Mouse (Mus musculus) liver, embryonic 18 days (tissue): ENCODE measurements around the gene Mob4. TPM values are rescaled to one million over a fixed set of nuclear protein-coding genes. Genes with fewer than 3 reads are reported as not detected.

Experiments used
- polyA plus RNA-seq: library from polyadenylated mRNA; depleted of rRNA; stranded (reverse); fragments of >200 nt; gene quantifications from 2 replicates; pipeline ENCODE4 v1.2.3, GENCODE M21; 2012; rRNA removed

The Mob4 gene
- 12.1 and 12.2 TPM in 2 replicates for polyA plus RNA-seq

DNA sequence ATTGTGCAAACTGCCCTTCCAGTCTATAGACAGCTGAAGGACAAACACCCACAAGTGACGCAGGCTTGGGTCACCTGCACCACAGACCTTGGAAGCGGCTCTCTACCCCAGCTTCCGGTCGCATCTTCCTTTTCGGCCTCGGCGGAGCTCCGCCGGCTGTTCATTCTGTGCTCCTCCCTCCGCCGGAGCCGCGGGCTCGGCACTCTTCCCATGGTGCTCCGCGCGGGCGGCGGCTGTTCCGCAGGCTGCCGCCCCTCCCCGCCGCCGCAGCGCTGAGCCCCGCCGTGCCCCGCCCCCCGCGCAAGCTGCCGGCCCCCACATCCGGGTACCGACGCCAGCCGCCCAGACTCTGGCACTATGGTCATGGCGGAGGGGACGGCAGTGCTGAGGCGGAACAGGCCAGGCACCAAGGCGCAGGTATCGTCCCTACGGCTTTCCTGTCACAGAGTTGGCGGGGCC is at the start of gene Mob4:
Gene Mob4 (plus strand): TSS at position 289 of the 459 bp plus-strand sequence.

DNA sequence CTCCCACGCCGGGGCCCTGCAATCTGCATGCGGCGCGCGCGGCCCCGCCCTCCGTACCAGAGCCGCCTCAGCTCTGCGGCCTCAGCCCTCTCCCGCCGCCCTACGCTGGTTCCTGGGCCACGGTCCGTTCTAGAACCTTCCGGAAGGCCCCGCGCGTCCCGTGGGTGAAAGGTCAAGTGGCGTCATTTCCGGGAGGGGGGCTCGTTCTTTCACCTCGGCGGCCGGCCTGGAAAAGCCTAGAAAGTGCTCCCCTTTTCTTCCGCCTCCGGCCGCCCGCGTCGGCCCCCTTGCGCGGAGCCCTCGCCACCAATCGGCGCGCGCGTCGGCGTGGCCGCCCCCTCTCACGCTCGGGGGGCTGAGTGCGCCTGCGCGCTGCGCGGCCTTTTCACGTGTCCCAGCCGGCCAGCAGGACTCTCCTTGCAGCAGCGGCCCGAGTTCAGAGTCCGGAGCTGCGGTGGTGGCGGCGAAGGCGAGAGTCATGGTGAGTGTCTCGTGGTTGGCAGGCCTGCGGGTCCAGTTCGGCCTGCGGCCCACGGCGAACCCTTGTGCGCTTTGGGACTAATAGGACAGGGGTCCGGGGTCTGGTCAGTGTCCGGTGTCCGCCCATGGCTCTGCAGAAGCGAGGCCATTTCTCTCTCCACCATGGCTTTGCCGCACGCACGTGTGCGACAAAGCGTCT is 43.0 kb upstream of the Mob4 start, which contains the start of the genes Hspe1 and Hspd1:
Gene Hspe1 (plus strand): TSS at position 201 of the 679 bp plus-strand sequence.
Gene Hspd1 (minus strand): TSS at position 312 of the 679 bp plus-strand sequence.

Other genes starting within 250 kb of the Mob4 start
- 6.8 and 8.0 TPM in 2 replicates for gene Ankrd44, start 204.8 kb upstream of the Mob4 start, polyA plus RNA-seq
- gene Sf3b1, start 103.8 kb upstream of the Mob4 start, polyA plus RNA-seq: 42.8 and 47.3 TPM in 2 replicates
- 9.3 and 10.1 TPM in 2 replicates for gene Coq10b, start 78.5 kb upstream of the Mob4 start, polyA plus RNA-seq
- gene Hspe1, start 43.1 kb upstream of the Mob4 start, polyA plus RNA-seq: 233 and 277 TPM in 2 replicates
- 152 and 170 TPM in 2 replicates for gene Hspd1, start 43.0 kb upstream of the Mob4 start, polyA plus RNA-seq
- 0.52 and 0.56 TPM in 2 replicates for gene Rftn2, start 95.6 kb downstream of the Mob4 start, polyA plus RNA-seq
- gene Mars2, start 105.9 kb downstream of the Mob4 start, polyA plus RNA-seq: 1.1 TPM in 2 replicates
- gene Boll, start 232.2 kb downstream of the Mob4 start, polyA plus RNA-seq: 0.03 TPM in 1 of 2 replicates, not detected in the other